Mouse (Mus musculus) midbrain, embryonic 16.5 days (tissue): ENCODE data around the gene Ezh1. TPM values are rescaled to one million over a fixed set of nuclear protein-coding genes. Genes with fewer than 3 reads are reported as not detected.

Experiments
- ATAC-seq: fragments of 200-750 bp; cut with Nextera tagmentation; 2 replicates; pipeline ENCODE4 v1.8.0; 2017; ENCODE audit warnings: moderate TSS enrichment
- H3K27ac ChIP-seq: fragments of 300-500 bp; sonication (generic); 2 replicates; pipeline ENCODE4 v1.5.1; 2014; ENCODE audit warnings: mild to moderate bottlenecking, low read length, mixed read lengths
- H3K27me3 ChIP-seq: fragments of 300-500 bp; sonication (generic); 2 replicates; pipeline ENCODE4 v1.6.1; 2014; ENCODE audit warnings: low read depth, low read length, mixed read lengths; ENCODE audit not compliant: control insufficient read depth, insufficient read depth
- H3K36me3 ChIP-seq: fragments of 300-500 bp; sonication (generic); 2 replicates; pipeline ENCODE4 v1.6.1; 2014; ENCODE audit warnings: mild to moderate bottlenecking, low read length, moderate library complexity, mixed read lengths; ENCODE audit not compliant: control insufficient read depth, insufficient read depth
- H3K4me1 ChIP-seq: fragments of 300-500 bp; sonication (generic); 2 replicates; pipeline ENCODE4 v1.6.1; 2014; ENCODE audit warnings: mild to moderate bottlenecking, low read length, mixed read lengths; ENCODE audit not compliant: control insufficient read depth, insufficient read depth
- H3K4me2 ChIP-seq: fragments of 300-500 bp; sonication (generic); 2 replicates; pipeline ENCODE4 v1.6.1; 2014; ENCODE audit warnings: mild to moderate bottlenecking, low read length, mixed read lengths
- H3K4me3 ChIP-seq: fragments of 300-500 bp; sonication (generic); 2 replicates; pipeline ENCODE4 v1.5.1; 2014; ENCODE audit warnings: low read depth, mild to moderate bottlenecking, low read length, moderate library complexity, mixed read lengths
- H3K9ac ChIP-seq: fragments of 300-500 bp; sonication (generic); 2 replicates; pipeline ENCODE4 v1.6.1; 2014; ENCODE audit warnings: low read depth, low read length, mixed read lengths
- H3K9me3 ChIP-seq: fragments of 300-500 bp; sonication (generic); replicated peaks from 2 replicates; pipeline ENCODE4 v1.6.1; 2014; ENCODE audit warnings: mild to moderate bottlenecking, low read length, mixed read lengths; ENCODE audit not compliant: control insufficient read depth, poor library complexity, severe bottlenecking
- WGBS: fragments of 180-500 bp; shearing (Covaris S2); extraction: QIAGEN DNeasy Blood & Tissue Kit; methylation state at CpG from one replicate; pipeline ENCODE4 v1.1.7; 2014; 5-methylcytosine and 5-hydroxymethylcytosine counted together
- polyA plus RNA-seq: library from polyadenylated mRNA; unstranded; fragments of >200 nt; fragmentation: Nextera tagmentation; extraction: Ambion mirVana; gene quantifications from 2 replicates; pipeline ENCODE4 v1.2.1, GENCODE M21; 2015

The Ezh1 gene
- polyA plus RNA-seq, 1 experiment from 2014 or later: 34.4 TPM

DNA sequence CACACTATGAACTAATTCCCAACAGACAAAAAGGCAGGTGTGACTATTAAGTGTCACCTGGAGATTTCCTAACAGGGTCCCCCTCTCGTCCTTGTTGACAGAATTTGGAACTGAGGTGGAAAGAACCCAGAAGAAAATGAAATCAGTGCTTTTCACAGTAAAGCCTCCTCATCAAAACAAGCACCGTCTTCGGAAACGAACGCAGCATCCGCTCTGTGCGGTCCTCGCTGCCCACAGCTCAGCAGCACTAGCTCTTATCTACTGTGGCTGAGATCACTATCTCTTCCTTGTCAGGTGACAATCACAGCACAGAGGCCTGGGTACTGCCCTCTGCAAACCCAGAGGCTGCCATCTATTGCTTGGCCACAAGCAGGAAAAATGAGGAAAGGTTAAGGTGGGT, 30.1 kb downstream of the Ezh1 start:
- H3K4me2 ChIP-seq: no peak overlapping the region
- H3K9ac ChIP-seq: no peak overlapping the region
- H3K4me3 ChIP-seq: no peak overlapping the region
- no peak overlapping the region for H3K27ac ChIP-seq
- peaks cover 8% of the 10 kb centered on the region; the same call in 1 of the 2 replicates for H3K36me3 ChIP-seq
- no peaks in the 10 kb centered on the region for H3K9me3 ChIP-seq
- 90% methylated on average over 8 of the region's 8 CpGs for WGBS
- H3K4me1 ChIP-seq: 0 out of 2 replicates have a peak, but pooled peaks cover 3% of the 10 kb centered on the region
- H3K27me3 ChIP-seq: no peaks in the 10 kb centered on the region
- no peak for ATAC-seq

DNA sequence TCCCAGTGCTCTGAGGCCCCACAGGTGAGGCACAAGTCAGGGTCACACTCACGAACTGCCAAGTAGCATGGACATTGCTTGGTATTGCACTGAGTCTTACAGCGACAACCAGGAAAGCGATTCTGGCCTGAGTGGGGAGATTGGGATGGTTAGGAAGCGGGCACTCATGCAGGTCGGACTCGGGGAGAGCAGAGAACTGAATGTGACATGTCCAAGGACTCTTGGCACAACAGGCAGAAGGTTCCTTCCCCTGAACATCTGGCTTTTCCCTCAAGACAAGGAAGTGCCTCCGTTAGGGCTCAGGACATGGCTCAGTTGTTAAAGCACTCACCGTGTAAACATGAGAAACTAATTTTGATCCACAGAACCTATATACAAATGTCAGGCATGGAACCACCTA, 30.7 kb downstream of the Ezh1 start:
- H3K4me3 ChIP-seq: no peak overlapping the region
- H3K4me2 ChIP-seq: no peak overlapping the region
- no peak overlapping the region for H3K9ac ChIP-seq
- H3K4me1 ChIP-seq: no peaks in the 10 kb centered on the region
- ATAC-seq: no peak
- WGBS: 87% methylated on average over 8 of the region's 8 CpGs
- peaks cover 8% of the 10 kb centered on the region; the same call in 1 of the 2 replicates for H3K36me3 ChIP-seq
- H3K27me3 ChIP-seq: no peaks in the 10 kb centered on the region
- H3K9me3 ChIP-seq: no peaks in the 10 kb centered on the region
- no peak overlapping the region for H3K27ac ChIP-seq

GRCm38 (mm10) chr11:101195101-101195500, 31.2 kb downstream of the Ezh1 start:
- H3K9ac ChIP-seq: no peak overlapping the region
- WGBS: 86% methylated on average over 1 of the region's 1 CpGs
- ATAC-seq: no peak
- no peak overlapping the region for H3K4me2 ChIP-seq
- H3K36me3 ChIP-seq: peaks cover 8% of the 10 kb centered on the region; the same call in 1 of the 2 replicates
- no peak overlapping the region for H3K4me3 ChIP-seq
- H3K27ac ChIP-seq: no peak overlapping the region
- H3K9me3 ChIP-seq: no peaks in the 10 kb centered on the region
- H3K4me1 ChIP-seq: no peaks in the 10 kb centered on the region
- no peaks in the 10 kb centered on the region for H3K27me3 ChIP-seq

DNA sequence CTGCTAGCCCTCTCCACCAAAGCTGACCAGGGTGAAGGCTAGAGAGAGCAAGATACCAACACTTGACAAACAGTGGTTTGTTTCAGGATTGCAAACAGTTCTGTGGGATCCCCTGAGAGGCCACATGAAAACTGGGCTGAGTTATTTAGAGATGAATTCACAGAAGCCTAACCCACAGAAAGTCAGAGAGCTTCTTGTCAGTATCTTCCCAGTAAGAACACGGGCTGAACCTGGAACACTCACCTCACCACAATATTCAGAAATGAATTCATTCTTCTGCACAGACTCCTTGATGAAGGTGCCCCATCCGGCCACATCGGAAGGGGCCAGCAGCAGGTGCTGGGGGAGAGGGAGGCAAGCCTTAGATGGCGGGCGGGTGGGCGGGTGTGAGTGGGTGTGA, 31.6 kb downstream of the Ezh1 start:
- no peak overlapping the region for H3K9ac ChIP-seq
- no peaks in the 10 kb centered on the region for H3K27me3 ChIP-seq
- no peak overlapping the region for H3K27ac ChIP-seq
- H3K4me2 ChIP-seq: no peak overlapping the region
- peaks cover 8% of the 10 kb centered on the region; the same call in 1 of the 2 replicates for H3K36me3 ChIP-seq
- ATAC-seq: no peak
- H3K9me3 ChIP-seq: no peaks in the 10 kb centered on the region
- no peak overlapping the region for H3K4me3 ChIP-seq
- no peaks in the 10 kb centered on the region for H3K4me1 ChIP-seq
- WGBS: 89% methylated on average over 6 of the region's 6 CpGs

- 87% methylated on average over 5 of the region's 5 CpGs for WGBS
- H3K27me3 ChIP-seq: no peaks in the 10 kb centered on the region
- no peak for ATAC-seq
Observed at GRCm38 (mm10) chr11:101194137-101194536, 32.1 kb downstream of the Ezh1 start.

GRCm38 (mm10) chr11:101193076-101193475, 33.2 kb downstream of the Ezh1 start:
- Histone ChIP-seq H3K4me1 (peaks cover 5% of the 10 kb centered on the region), H3K4me2 (no peak overlapping the region), H3K9ac (no peak overlapping the region), H3K36me3 (peaks cover 5% of the 10 kb centered on the region; the same call in 1 of the 2 replicates), H3K9me3 (no peaks in the 10 kb centered on the region), H3K27ac (no peak overlapping the region), H3K4me3 (no peak overlapping the region), H3K27me3 (no peaks in the 10 kb centered on the region)
- ATAC-seq: no peak
- WGBS: 88% methylated on average over 7 of the region's 7 CpGs

More at GRCm38 (mm10) chr11:101194137-101194536, 32.1 kb downstream of the Ezh1 start:
- Histone ChIP-seq H3K9ac (no peak overlapping the region), H3K9me3 (no peaks in the 10 kb centered on the region), H3K27ac (no peak overlapping the region), H3K4me2 (no peak overlapping the region), H3K36me3 (peaks cover 8% of the 10 kb centered on the region; the same call in 1 of the 2 replicates), H3K4me3 (no peak overlapping the region), H3K4me1 (peaks cover 5% of the 10 kb centered on the region)

- no peak overlapping the region for H3K4me3 ChIP-seq
- H3K4me2 ChIP-seq: no peak overlapping the region
- H3K27me3 ChIP-seq: no peaks in the 10 kb centered on the region
- no peak overlapping the region for H3K9ac ChIP-seq
- 95% methylated on average over 6 of the region's 6 CpGs for WGBS
- ATAC-seq: no peak
- H3K27ac ChIP-seq: no peak overlapping the region
- no peaks in the 10 kb centered on the region for H3K9me3 ChIP-seq
- peaks cover 5% of the 10 kb centered on the region for H3K4me1 ChIP-seq
- peaks cover 5% of the 10 kb centered on the region; the same call in 1 of the 2 replicates for H3K36me3 ChIP-seq
Observed at GRCm38 (mm10) chr11:101192646-101193045, 33.6 kb downstream of the Ezh1 start.

- WGBS: 80% methylated on average over 4 of the region's 4 CpGs
- no peak overlapping the region for H3K9ac ChIP-seq
- H3K9me3 ChIP-seq: no peaks in the 10 kb centered on the region
- H3K36me3 ChIP-seq: peaks cover 5% of the 10 kb centered on the region; the same call in 1 of the 2 replicates
- H3K27ac ChIP-seq: no peak overlapping the region
- peaks cover 5% of the 10 kb centered on the region for H3K4me1 ChIP-seq
- no peak overlapping the region for H3K4me2 ChIP-seq
- no peak overlapping the region for H3K4me3 ChIP-seq
- no peak for ATAC-seq
- H3K27me3 ChIP-seq: no peaks in the 10 kb centered on the region
Observed at GRCm38 (mm10) chr11:101191919-101192470, 34.3 kb downstream of the Ezh1 start.

GRCm38 (mm10) chr11:101190913-101191907, 35.1 kb downstream of the Ezh1 start:
- H3K4me2 ChIP-seq: no peak overlapping the region
- H3K4me1 ChIP-seq: peaks cover 5% of the 10 kb centered on the region
- no peaks in the 10 kb centered on the region for H3K9me3 ChIP-seq
- 50% methylated on average over 17 of the region's 17 CpGs for WGBS
- ATAC-seq: no peak
- no peak overlapping the region for H3K27ac ChIP-seq
- H3K4me3 ChIP-seq: no peak overlapping the region
- H3K27me3 ChIP-seq: no peaks in the 10 kb centered on the region
- H3K9ac ChIP-seq: no peak overlapping the region
- 0 out of 2 replicates have a peak, but pooled peaks cover 2% of the 10 kb centered on the region for H3K36me3 ChIP-seq
